Mouse (Mus musculus): ENCODE results near the gene A830031A19Rik. TPM values are rescaled to one million over a fixed set of nuclear protein-coding genes. Genes with fewer than 3 reads are reported as not detected.

The A830031A19Rik gene
- polyA plus RNA-seq, 1 experiment: not detected

GRCm38 (mm10) chr11:24103128-24103742 is 28.4 kb upstream of the A830031A19Rik start:
- Histone ChIP-seq H3K9me3 (replicated peaks; ENCODE audit: control insufficient read depth, insufficient read depth, low read length, poor library complexity, severe bottlenecking) (no peaks in the 10 kb centered on the region), H3K4me1 (ENCODE audit: control insufficient read depth, insufficient read depth, low read length) (no peaks in the 10 kb centered on the region), H3K27ac (ENCODE audit: insufficient read depth, low read length) (no peak overlapping the region), H3K36me3 (ENCODE audit: control insufficient read depth, insufficient read depth, low read length, poor library complexity, severe bottlenecking) (no peaks in the 10 kb centered on the region), H3K27me3 (ENCODE audit: control insufficient read depth, insufficient read depth, low read length, poor library complexity, severe bottlenecking) (no peaks in the 10 kb centered on the region), H3K4me3 (ENCODE audit: low read depth, low read length) (no peak overlapping the region), H3K9ac (ENCODE audit: low read depth, poor library complexity, severe bottlenecking) (no peak overlapping the region)
- TF ChIP-seq CTCF (IDR thresholded peaks at IDR 0.05; ENCODE audit: low read depth, low read length) (no peak), EP300 (IDR thresholded peaks at IDR 0.05; ENCODE audit: insufficient read depth, low read depth, low read length) (no peak), POLR2A (IDR thresholded peaks at IDR 0.05; ENCODE audit: insufficient read depth, low read length) (no peak)

GRCm38 (mm10) chr11:24102372-24102771 is 27.5 kb upstream of the A830031A19Rik start:
- Histone ChIP-seq H3K4me3 (ENCODE audit: low read depth, low read length) (no peak overlapping the region), H3K27ac (ENCODE audit: insufficient read depth, low read length) (no peak overlapping the region), H3K4me1 (ENCODE audit: control insufficient read depth, insufficient read depth, low read length) (no peaks in the 10 kb centered on the region), H3K9me3 (replicated peaks; ENCODE audit: control insufficient read depth, insufficient read depth, low read length, poor library complexity, severe bottlenecking) (no peaks in the 10 kb centered on the region), H3K27me3 (ENCODE audit: control insufficient read depth, insufficient read depth, low read length, poor library complexity, severe bottlenecking) (no peaks in the 10 kb centered on the region), H3K9ac (ENCODE audit: low read depth, poor library complexity, severe bottlenecking) (no peak overlapping the region), H3K36me3 (ENCODE audit: control insufficient read depth, insufficient read depth, low read length, poor library complexity, severe bottlenecking) (no peaks in the 10 kb centered on the region)
- no peak for TF ChIP-seq POLR2A (IDR thresholded peaks at IDR 0.05; ENCODE audit: insufficient read depth, low read length)
- no peak for TF ChIP-seq CTCF (IDR thresholded peaks at IDR 0.05; ENCODE audit: low read depth, low read length)
- no peak for TF ChIP-seq EP300 (IDR thresholded peaks at IDR 0.05; ENCODE audit: insufficient read depth, low read depth, low read length)

GRCm38 (mm10) chr11:24101625-24102024 is 26.8 kb upstream of the A830031A19Rik start:
- no peaks in the 10 kb centered on the region for H3K27me3 ChIP-seq (ENCODE audit: control insufficient read depth, insufficient read depth, low read length, poor library complexity, severe bottlenecking)
- H3K9me3 ChIP-seq (replicated peaks; ENCODE audit: control insufficient read depth, insufficient read depth, low read length, poor library complexity, severe bottlenecking): no peaks in the 10 kb centered on the region
- no peak overlapping the region for H3K4me3 ChIP-seq (ENCODE audit: low read depth, low read length)
- H3K36me3 ChIP-seq (ENCODE audit: control insufficient read depth, insufficient read depth, low read length, poor library complexity, severe bottlenecking): no peaks in the 10 kb centered on the region
- H3K27ac ChIP-seq (ENCODE audit: insufficient read depth, low read length): no peak overlapping the region
- TF ChIP-seq POLR2A (IDR thresholded peaks at IDR 0.05; ENCODE audit: insufficient read depth, low read length) (no peak), CTCF (IDR thresholded peaks at IDR 0.05; ENCODE audit: low read depth, low read length) (no peak), EP300 (IDR thresholded peaks at IDR 0.05; ENCODE audit: insufficient read depth, low read depth, low read length) (no peak)
- no peaks in the 10 kb centered on the region for H3K4me1 ChIP-seq (ENCODE audit: control insufficient read depth, insufficient read depth, low read length)
- no peak overlapping the region for H3K9ac ChIP-seq (ENCODE audit: low read depth, poor library complexity, severe bottlenecking)

GRCm38 (mm10) chr11:24100449-24101070 is 25.7 kb upstream of the A830031A19Rik start:
- TF ChIP-seq POLR2A (IDR thresholded peaks at IDR 0.05; ENCODE audit: insufficient read depth, low read length) (no peak), EP300 (IDR thresholded peaks at IDR 0.05; ENCODE audit: insufficient read depth, low read depth, low read length) (no peak), CTCF (IDR thresholded peaks at IDR 0.05; ENCODE audit: low read depth, low read length) (no peak)
- Histone ChIP-seq H3K4me1 (ENCODE audit: control insufficient read depth, insufficient read depth, low read length) (no peaks in the 10 kb centered on the region), H3K27ac (ENCODE audit: insufficient read depth, low read length) (no peak overlapping the region)

GRCm38 (mm10) chr11:24099886-24100293 is 25.0 kb upstream of the A830031A19Rik start:
- no peaks in the 10 kb centered on the region for H3K9me3 ChIP-seq (replicated peaks; ENCODE audit: control insufficient read depth, insufficient read depth, low read length, poor library complexity, severe bottlenecking)
- H3K4me3 ChIP-seq (ENCODE audit: low read depth, low read length): no peak overlapping the region
- H3K9ac ChIP-seq (ENCODE audit: low read depth, poor library complexity, severe bottlenecking): no peak overlapping the region
- TF ChIP-seq CTCF (IDR thresholded peaks at IDR 0.05; ENCODE audit: low read depth, low read length): no peak
- H3K4me1 ChIP-seq (ENCODE audit: control insufficient read depth, insufficient read depth, low read length): no peaks in the 10 kb centered on the region
- H3K36me3 ChIP-seq (ENCODE audit: control insufficient read depth, insufficient read depth, low read length, poor library complexity, severe bottlenecking): no peaks in the 10 kb centered on the region
- no peaks in the 10 kb centered on the region for H3K27me3 ChIP-seq (ENCODE audit: control insufficient read depth, insufficient read depth, low read length, poor library complexity, severe bottlenecking)
- no peak overlapping the region for H3K27ac ChIP-seq (ENCODE audit: insufficient read depth, low read length)

More at GRCm38 (mm10) chr11:24100449-24101070, 25.7 kb upstream of the A830031A19Rik start:
- no peaks in the 10 kb centered on the region for H3K36me3 ChIP-seq (ENCODE audit: control insufficient read depth, insufficient read depth, low read length, poor library complexity, severe bottlenecking)
- H3K9me3 ChIP-seq (replicated peaks; ENCODE audit: control insufficient read depth, insufficient read depth, low read length, poor library complexity, severe bottlenecking): no peaks in the 10 kb centered on the region
- no peak overlapping the region for H3K9ac ChIP-seq (ENCODE audit: low read depth, poor library complexity, severe bottlenecking)
- H3K27me3 ChIP-seq (ENCODE audit: control insufficient read depth, insufficient read depth, low read length, poor library complexity, severe bottlenecking): no peaks in the 10 kb centered on the region
- H3K4me3 ChIP-seq (ENCODE audit: low read depth, low read length): no peak overlapping the region

- TF ChIP-seq CTCF (IDR thresholded peaks at IDR 0.05; ENCODE audit: low read depth, low read length): no peak
- no peak for TF ChIP-seq POLR2A (IDR thresholded peaks at IDR 0.05; ENCODE audit: insufficient read depth, low read length)
- TF ChIP-seq EP300 (IDR thresholded peaks at IDR 0.05; ENCODE audit: insufficient read depth, low read depth, low read length): no peak
- H3K27me3 ChIP-seq (ENCODE audit: control insufficient read depth, insufficient read depth, low read length, poor library complexity, severe bottlenecking): no peaks in the 10 kb centered on the region
- no peak overlapping the region for H3K4me3 ChIP-seq (ENCODE audit: low read depth, low read length)
- no peak overlapping the region for H3K27ac ChIP-seq (ENCODE audit: insufficient read depth, low read length)
- no peaks in the 10 kb centered on the region for H3K9me3 ChIP-seq (replicated peaks; ENCODE audit: control insufficient read depth, insufficient read depth, low read length, poor library complexity, severe bottlenecking)
- H3K36me3 ChIP-seq (ENCODE audit: control insufficient read depth, insufficient read depth, low read length, poor library complexity, severe bottlenecking): no peaks in the 10 kb centered on the region
- H3K4me1 ChIP-seq (ENCODE audit: control insufficient read depth, insufficient read depth, low read length): no peaks in the 10 kb centered on the region
- H3K9ac ChIP-seq (ENCODE audit: low read depth, poor library complexity, severe bottlenecking): no peak overlapping the region
Measured at GRCm38 (mm10) chr11:24099215-24099614, 24.4 kb upstream of the A830031A19Rik start.

All from ES-Bruce4 (cell line).